Mouse (Mus musculus) bone marrow macrophage, adult 2 months (primary cell): ENCODE measurements around the gene Fam49a.

Experiments
- CTCF ChIP-seq: IDR thresholded peaks from 2 replicates; pipeline ENCODE4 v1.5.1; 2012; ENCODE audit warnings: low read depth, mild to moderate bottlenecking, low read length, moderate library complexity
- POLR2A ChIP-seq: IDR thresholded peaks from 2 replicates; pipeline ENCODE4 v1.6.1; 2012; ENCODE audit warnings: mild to moderate bottlenecking, low read depth, low read length, borderline replicate concordance

- TF ChIP-seq CTCF (no peak), POLR2A (no peak)
Measured at GRCm38 (mm10) chr12:12288586-12288985, 26.6 kb downstream of the Fam49a start.
